Mouse (Mus musculus) CH12.LX (cell line): ENCODE measurements around the gene Btbd2. TPM values are rescaled to one million over a fixed set of nuclear protein-coding genes. Genes with fewer than 3 reads are reported as not detected.

ENCODE experiments used
- DNase-seq: peaks from one replicate; pipeline ENCODE4 v3.0.0-alpha.2; 2013; ENCODE audit errors: extremely low read depth
- H3K27ac ChIP-seq: 2 replicates; pipeline ENCODE4 v1.5.1; 2012; ENCODE audit warnings: low read depth, mild to moderate bottlenecking, control low read depth, moderate library complexity; ENCODE audit not compliant: insufficient read depth
- H3K27me3 ChIP-seq: replicated peaks from 2 replicates; pipeline ENCODE3; 2012; ENCODE audit warnings: inconsistent platforms
- H3K36me3 ChIP-seq, 2 experiments: replicated peaks in 1 of 2; 2 replicates each; pipeline versions ENCODE3 to v1.6.1; 2012; ENCODE audit warnings: inconsistent platforms in 1 of 2, low read length in 1 of 2, mild to moderate bottlenecking in 1 of 2, mixed read lengths in 1 of 2, moderate library complexity in 1 of 2; ENCODE audit not compliant: control insufficient read depth in 1 of 2, insufficient read depth in 1 of 2
- H3K4me1 ChIP-seq, 2 experiments: 2 replicates each; pipeline ENCODE4 v1.6.1; 2012; ENCODE audit warnings: inconsistent platforms in 1 of 2, moderate library complexity in 1 of 2; ENCODE audit not compliant: insufficient read depth in 2 of 2, control insufficient read depth in 1 of 2
- H3K4me2 ChIP-seq: 2 replicates; pipeline ENCODE4 v1.6.1; 2012; ENCODE audit warnings: low read depth, mild to moderate bottlenecking, control low read depth; ENCODE audit not compliant: poor library complexity, insufficient read depth, severe bottlenecking
- H3K4me3 ChIP-seq, 3 experiments: fragments of 150-350 bp in 1 of 3; sonication (generic) in 1 of 3; replicated peaks in 1 of 3; 2 replicates each; pipeline versions ENCODE3 to v1.5.1; 2011 to 2012; ENCODE audit warnings: low read depth in 2 of 3, low read length in 2 of 3, mild to moderate bottlenecking in 2 of 3, moderate library complexity in 2 of 3, control low read depth in 1 of 3, improper control_type of control experiment in 1 of 3, inconsistent platforms in 1 of 3, mixed read lengths in 1 of 3; ENCODE audit not compliant: poor library complexity in 1 of 3
- H3K79me2 ChIP-seq: replicated peaks from 2 replicates; pipeline ENCODE4 v1.6.1; 2012; ENCODE audit warnings: mild to moderate bottlenecking, moderate library complexity; ENCODE audit not compliant: control insufficient read depth, poor library complexity, insufficient read depth, severe bottlenecking; ENCODE audit errors: extremely low read depth
- H3K9ac ChIP-seq: 2 replicates; pipeline ENCODE4 v1.6.1; 2012; ENCODE audit warnings: low read depth, mild to moderate bottlenecking, control low read depth, moderate library complexity; ENCODE audit not compliant: insufficient read depth
- H3K9me3 ChIP-seq: replicated peaks from 2 replicates; pipeline ENCODE3; 2012; ENCODE audit warnings: low read length, inconsistent platforms, mixed read lengths
- BHLHE40 ChIP-seq: IDR thresholded peaks from 2 replicates; pipeline ENCODE4 v1.6.1; 2011; ENCODE audit warnings: mild to moderate bottlenecking, low read depth, low read length, improper control_type of control experiment
- CHD1 ChIP-seq: IDR thresholded peaks from 2 replicates; pipeline ENCODE4 v1.6.1; 2012; ENCODE audit warnings: low read depth, low read length, improper control_type of control experiment, inconsistent platforms
- CHD2 ChIP-seq: IDR thresholded peaks from 2 replicates; pipeline ENCODE4 v1.6.1; 2011; ENCODE audit warnings: low read length, improper control_type of control experiment
- CTCF ChIP-seq, 2 experiments: IDR thresholded peaks in 1 of 2; conservative IDR thresholded peaks in 1 of 2; 2 replicates each; pipeline ENCODE4 v1.5.1; 2011 to 2012; ENCODE audit warnings: low read depth in 2 of 2, low read length in 2 of 2, improper control_type of control experiment in 1 of 2, inconsistent platforms in 1 of 2, mild to moderate bottlenecking in 1 of 2, moderate library complexity in 1 of 2
- E2F4 ChIP-seq: IDR thresholded peaks from 2 replicates; pipeline ENCODE4 v1.6.1; 2011; ENCODE audit warnings: low read depth, low read length, improper control_type of control experiment; ENCODE audit not compliant: insufficient replicate concordance
- ETS1 ChIP-seq: conservative IDR thresholded peaks from 2 replicates; pipeline ENCODE4 v1.6.1; 2012; ENCODE audit warnings: low read depth, mild to moderate bottlenecking, inconsistent platforms, low read length, improper control_type of control experiment, moderate library complexity
- GABPA ChIP-seq: IDR thresholded peaks from 2 replicates; pipeline ENCODE4 v1.6.1; 2012; ENCODE audit warnings: low read depth, low read length, improper control_type of control experiment, inconsistent platforms; ENCODE audit not compliant: insufficient replicate concordance
- HCFC1 ChIP-seq: IDR thresholded peaks from 2 replicates; pipeline ENCODE4 v1.6.1; 2012; ENCODE audit warnings: low read depth, mild to moderate bottlenecking, inconsistent platforms, low read length, improper control_type of control experiment
- IRF4 ChIP-seq: IDR thresholded peaks from 2 replicates; pipeline ENCODE4 v1.6.1; 2014; ENCODE audit warnings: low read depth, mild to moderate bottlenecking, inconsistent platforms, low read length, improper control_type of control experiment
- JUN ChIP-seq: IDR thresholded peaks from 2 replicates; pipeline ENCODE4 v1.6.1; 2011; ENCODE audit warnings: low read depth, mild to moderate bottlenecking, low read length, improper control_type of control experiment, moderate library complexity; ENCODE audit not compliant: insufficient read depth
- JUND ChIP-seq: conservative IDR thresholded peaks from 2 replicates; pipeline ENCODE4 v1.6.1; 2011; ENCODE audit warnings: low read depth, low read length, improper control_type of control experiment
- MAFK ChIP-seq: IDR thresholded peaks from 2 replicates; pipeline ENCODE4 v1.6.1; 2011; ENCODE audit warnings: low read length, improper control_type of control experiment; ENCODE audit not compliant: insufficient replicate concordance
- MAX ChIP-seq: IDR thresholded peaks from 2 replicates; pipeline ENCODE4 v1.6.1; 2011; ENCODE audit warnings: low read length, improper control_type of control experiment
- MAZ ChIP-seq: IDR thresholded peaks from 2 replicates; pipeline ENCODE4 v1.6.1; 2012; ENCODE audit warnings: low read depth, mild to moderate bottlenecking, inconsistent platforms, low read length, improper control_type of control experiment, moderate library complexity
- MEF2A ChIP-seq: IDR thresholded peaks from 2 replicates; pipeline ENCODE4 v1.6.1; 2014; ENCODE audit warnings: low read depth, mild to moderate bottlenecking, inconsistent platforms, low read length, improper control_type of control experiment, borderline replicate concordance
- MXI1 ChIP-seq: IDR thresholded peaks from 2 replicates; pipeline ENCODE4 v1.6.1; 2011; ENCODE audit warnings: mild to moderate bottlenecking, low read depth, low read length, improper control_type of control experiment
- MYC ChIP-seq: IDR thresholded peaks from 2 replicates; pipeline ENCODE4 v1.6.1; 2011; ENCODE audit warnings: low read depth, mild to moderate bottlenecking, improper control_type of control experiment, low read length
- NELFE ChIP-seq: IDR thresholded peaks from 2 replicates; pipeline ENCODE4 v1.6.1; 2011; ENCODE audit warnings: low read depth, low read length, improper control_type of control experiment
- NRF1 ChIP-seq: IDR thresholded peaks from 2 replicates; pipeline ENCODE4 v1.6.1; 2014; ENCODE audit warnings: low read depth, mild to moderate bottlenecking, inconsistent platforms, low read length, improper control_type of control experiment, moderate library complexity
- PAX5 ChIP-seq: IDR thresholded peaks from 2 replicates; pipeline ENCODE4 v1.6.1; 2012; ENCODE audit warnings: low read length, inconsistent platforms, mixed read lengths
- POLR2A ChIP-seq: IDR thresholded peaks from 2 replicates; pipeline ENCODE4 v1.6.1; 2011; ENCODE audit warnings: low read depth, mild to moderate bottlenecking, improper control_type of control experiment, low read length
- POLR2AphosphoS2 ChIP-seq: IDR thresholded peaks from 2 replicates; pipeline ENCODE4 v1.6.1; 2011; ENCODE audit warnings: low read depth, low read length, improper control_type of control experiment
- RAD21 ChIP-seq: IDR thresholded peaks from 2 replicates; pipeline ENCODE4 v1.6.1; 2011; ENCODE audit warnings: low read depth, mild to moderate bottlenecking, low read length, improper control_type of control experiment, moderate library complexity
- RCOR1 ChIP-seq: conservative IDR thresholded peaks from 2 replicates; pipeline ENCODE4 v1.6.1; 2012; ENCODE audit warnings: low read depth, mild to moderate bottlenecking, inconsistent platforms, low read length, improper control_type of control experiment
- TBP ChIP-seq: conservative IDR thresholded peaks from 2 replicates; pipeline ENCODE4 v1.6.1; 2011; ENCODE audit warnings: low read depth, low read length, improper control_type of control experiment
- UBTF ChIP-seq: IDR thresholded peaks from 2 replicates; pipeline ENCODE4 v1.6.1; 2012; ENCODE audit warnings: low read depth, mild to moderate bottlenecking, inconsistent platforms, low read length, improper control_type of control experiment, moderate library complexity
- USF1 ChIP-seq: IDR thresholded peaks from 2 replicates; pipeline ENCODE4 v1.6.1; 2014; ENCODE audit warnings: low read depth, mild to moderate bottlenecking, inconsistent platforms, low read length, improper control_type of control experiment
- USF2 ChIP-seq: conservative IDR thresholded peaks from 2 replicates; pipeline ENCODE4 v1.6.1; 2011; ENCODE audit warnings: low read depth, low read length, improper control_type of control experiment
- ZKSCAN1 ChIP-seq: IDR thresholded peaks from 2 replicates; pipeline ENCODE4 v1.6.1; 2012; ENCODE audit warnings: low read depth, inconsistent platforms, low read length, improper control_type of control experiment, borderline replicate concordance
- ZMIZ1 ChIP-seq: IDR thresholded peaks from 2 replicates; pipeline ENCODE4 v1.6.1; 2012; ENCODE audit warnings: low read depth, mild to moderate bottlenecking, inconsistent platforms, low read length, improper control_type of control experiment
- ZNF384 ChIP-seq: IDR thresholded peaks from 2 replicates; pipeline ENCODE4 v1.6.1; 2012; ENCODE audit warnings: low read depth, low read length, improper control_type of control experiment, inconsistent platforms
- dilution Hi-C: fragments of 300-500 bp; cut with MboI; formaldehyde crosslinking; loops from 2 replicates; pipeline ENCODE4 v1.14.3; 2020; ENCODE audit warnings: low sequenced_read_pairs; ENCODE audit not compliant: extremely low pct_unique_long_range_greater_than_20kb, extremely low pct_ligation_motif_present
- in situ Hi-C: fragments of 300-500 bp; cut with MboI; formaldehyde crosslinking; loops from 3 replicates; pipeline ENCODE4 v1.14.3; 2019; ENCODE audit warnings: low sequenced_read_pairs, low pct_ligation_motif_present, low pct_unique_long_range_greater_than_20kb, mixed read lengths
- polyA plus RNA-seq: library from polyadenylated mRNA; unstranded; fragments of >175 nt; gene quantifications from 2 replicates; pipeline ENCODE4 v1.2.1, GENCODE M21; 2012; ENCODE audit warnings: low read depth; ENCODE audit not compliant: insufficient read length
- total RNA-seq, 2 experiments: library from RNA; depleted of rRNA; stranded (reverse); fragments of 300-350 nt in 1 of 2; fragments of >200 nt in 1 of 2; gene quantifications; 2 replicates each; pipeline ENCODE4 v1.2.3; 2012 to 2014

Gene Btbd2
- total and polyA plus RNA-seq, 3 experiments = 11.1 to 26.2 (median 19.4) TPM

DNA sequence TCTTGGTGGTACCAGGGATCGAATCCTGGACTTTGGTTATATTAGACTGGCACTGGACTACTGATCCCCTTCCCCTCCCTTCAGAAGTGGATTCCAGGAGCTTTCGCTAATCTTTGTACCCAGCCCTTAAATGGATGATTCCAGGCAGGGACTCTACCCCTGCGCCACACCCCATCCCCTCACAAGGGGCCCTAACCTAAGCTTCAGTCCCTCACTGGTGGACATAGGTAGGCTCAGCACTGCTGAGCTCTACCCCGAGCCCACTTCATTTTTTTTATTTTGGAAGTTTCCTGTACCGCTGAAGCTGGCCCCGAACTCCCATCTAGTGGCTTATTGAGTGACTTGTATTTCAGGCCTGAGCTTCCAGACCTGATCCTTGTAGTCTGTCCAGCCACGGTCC is 53.5 kb downstream of the Btbd2 start:
- Histone ChIP-seq H3K9ac (peak overlapping the region; percentile 95), H3K4me1 (peaks cover 15 to 32% of the 10 kb centered on the region in 2 experiments), H3K9me3 (no peaks in the 10 kb centered on the region), H3K27me3 (no peaks in the 10 kb centered on the region), H3K4me3 (peak overlapping the region; percentile 60 to 92 (median 89))
- no peak for TF ChIP-seq NELFE
- TF ChIP-seq RAD21 = no peak
- TF ChIP-seq MYC = no peak
- no peak for TF ChIP-seq ZMIZ1
- no peak for TF ChIP-seq HCFC1
- TF ChIP-seq, all 38 proteins: peak for 0
- Histone ChIP-seq H3K4me2 (peak overlapping the region; percentile 92), H3K27ac (peak overlapping the region; percentile 43), H3K36me3 (peaks cover 27 to 40% of the 10 kb centered on the region in 2 experiments), H3K79me2 (peaks cover 35% of the 10 kb centered on the region)
- dilution Hi-C loops (no loop called here), in situ Hi-C loops (no loop called here)
- no peak for DNase-seq

- peak within 1 kb of the TSS; percentile 95 for H3K9ac ChIP-seq
- dilution Hi-C loops = no loop called here
- in situ Hi-C loops = no loop called here
- TF ChIP-seq USF2 (no peak), NELFE (peak; percentile 80), ZNF384 (no peak), MXI1 (peak; percentile 97), CHD2 (peak; percentile 18; the same call in 1 of the 2 replicates), MAFK (0 out of 2 replicates have a peak, but pooled peaks have one; percentile 27), NRF1 (peak; percentile 90), E2F4 (0 out of 2 replicates have a peak, but pooled peaks have one; percentile 11), POLR2A (peak; percentile 91), USF1 (no peak), POLR2AphosphoS2 (peak; percentile 87; the same call in 1 of the 2 replicates), MAX (peak; percentile 86), MEF2A (peak; percentile 33), TBP (peak; percentile 72; the same call in 1 of the 2 replicates), PAX5 (no peak), CHD1 (no peak), JUN (no peak), GABPA (peak; percentile 19; the same call in 1 of the 2 replicates), HCFC1 (peak; percentile 89), BHLHE40 (peak; percentile 82), CTCF (conservative IDR thresholded peaks at IDR 0.05 in 1 of 2, IDR thresholded peaks at IDR 0.05 in 1 of 2; ENCODE audit: low read depth in 2 of 2, low read length in 2 of 2) (no peak), ZKSCAN1 (no peak), MAZ (0 out of 2 replicates have a peak, but pooled peaks have one; percentile 37), JUND (no peak), UBTF (no peak), RCOR1 (no peak), ETS1 (peak; percentile 83), IRF4 (peak; percentile 40; the same call in 1 of the 2 replicates)
Measured at GRCm38 (mm10) chr10:80602698-80603325, 54.1 kb downstream of the Btbd2 start, which contains the start of the genes Scamp4 and Adat3. Gene Scamp4, plus strand, starts transcription at chr10:80602872. Gene Adat3, plus strand, starts transcription at chr10:80602880.

More at GRCm38 (mm10) chr10:80602698-80603325, 54.1 kb downstream of the Btbd2 start, which contains the start of the genes Scamp4 and Adat3:
- peaks cover 35% of the 10 kb centered on the region for H3K79me2 ChIP-seq
- peaks cover 15 to 27% of the 10 kb centered on the region in 2 experiments for H3K4me1 ChIP-seq
- H3K4me2 ChIP-seq = peak within 1 kb of the TSS; percentile 92
- peaks cover 22 to 34% of the 10 kb centered on the region in 2 experiments for H3K36me3 ChIP-seq
- DNase-seq = peak; percentile 95
- H3K9me3 ChIP-seq = no peaks in the 10 kb centered on the region
- peak within 1 kb of the TSS; percentile 89 for H3K27ac ChIP-seq
- H3K27me3 ChIP-seq = no peaks in the 10 kb centered on the region
- H3K4me3 ChIP-seq = peak within 1 kb of the TSS; percentile 60 to 92 (median 89)
